Mouse (Mus musculus) neutrophil, adult 5-6 weeks (primary cell): ENCODE results near the gene Jaml. TPM values are rescaled to one million over a fixed set of nuclear protein-coding genes. Genes with fewer than 3 reads are reported as not detected.

Source experiments
- ATAC-seq: fragments of 151-379, 151-347 bp; 2 replicates; pipeline ENCODE4 v1.8.0; 2017; ENCODE audit warnings: mild to moderate bottlenecking, moderate TSS enrichment; ENCODE audit not compliant: insufficient number of reproducible peaks, poor library complexity, low FRiP score, severe bottlenecking; ENCODE audit errors: extremely low read depth
- total RNA-seq: library from RNA; stranded (forward); fragments of 200-1000 nt; gene quantifications from 2 replicates; pipeline ENCODE4 v1.2.3, GENCODE M21; 2017

The Jaml gene
- total RNA-seq, 1 experiment from 2014 or later: 323 TPM

DNA sequence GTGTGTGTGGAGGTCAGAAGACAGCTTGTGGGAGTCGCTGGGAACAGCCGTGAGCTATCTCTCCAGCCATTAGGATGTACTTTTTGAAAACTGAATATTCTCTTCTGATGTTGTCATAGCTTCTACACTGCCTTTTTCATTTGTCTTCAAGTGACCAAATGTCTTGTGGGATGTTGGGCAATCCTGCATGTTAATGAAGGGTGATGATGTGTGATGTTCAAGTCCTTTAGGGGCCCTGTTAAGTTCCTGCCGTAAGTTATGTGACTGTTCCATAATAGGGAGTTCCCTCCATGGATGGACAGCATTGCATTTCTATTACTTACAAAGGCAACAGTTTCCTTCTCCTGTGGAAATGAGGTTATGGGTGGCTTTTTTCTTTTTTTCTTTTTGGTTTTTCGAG is 12.2 kb upstream of the Jaml start:
- ATAC-seq: no peak

DNA sequence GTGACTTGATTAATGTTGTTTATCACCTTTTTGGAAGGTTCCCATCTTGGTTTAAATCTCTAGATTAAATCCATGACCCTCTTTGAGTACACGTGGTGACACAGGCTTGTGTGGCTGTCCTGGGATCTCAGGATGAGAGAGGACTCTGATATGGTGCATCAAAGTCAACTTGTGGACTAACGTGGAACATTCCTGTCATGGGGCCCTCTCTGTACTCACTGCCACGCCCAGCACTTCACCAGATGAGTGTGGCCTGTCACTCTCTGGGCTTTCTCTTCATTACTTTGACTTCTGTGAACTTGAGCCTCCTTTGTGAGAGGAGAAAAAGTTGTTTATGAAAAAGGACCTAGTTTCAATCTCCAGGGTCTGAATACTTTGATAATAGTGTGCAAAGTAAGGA is 7.2 kb upstream of the Jaml start:
- no peak for ATAC-seq

- ATAC-seq: no peak
Measured at GRCm38 (mm10) chr9:45077859-45078258, 1.1 kb upstream of the Jaml start.

- no peak for ATAC-seq
Measured at GRCm38 (mm10) chr9:45083132-45083531, 4.1 kb downstream of the Jaml start.

DNA sequence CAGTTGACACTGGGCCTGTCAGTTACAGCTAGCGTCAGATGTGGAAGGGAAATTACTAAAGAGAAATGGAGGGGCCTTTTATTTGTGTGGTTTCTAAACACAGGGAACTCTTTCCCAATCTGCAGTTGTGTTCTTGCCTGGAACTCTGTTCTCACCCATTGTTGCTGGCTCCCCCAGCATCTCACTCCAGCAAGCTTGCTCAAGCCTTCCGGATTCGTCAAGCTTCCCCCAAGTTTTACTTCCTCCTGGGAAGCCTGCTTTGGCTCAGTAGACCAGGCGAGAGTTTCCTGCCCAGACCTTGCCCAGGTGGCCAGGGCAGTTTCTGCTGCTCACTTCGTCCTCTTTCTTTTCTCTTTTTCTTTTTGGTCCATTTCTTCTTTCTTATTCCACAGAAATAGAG is 5.6 kb downstream of the Jaml start:
- no peak for ATAC-seq

DNA sequence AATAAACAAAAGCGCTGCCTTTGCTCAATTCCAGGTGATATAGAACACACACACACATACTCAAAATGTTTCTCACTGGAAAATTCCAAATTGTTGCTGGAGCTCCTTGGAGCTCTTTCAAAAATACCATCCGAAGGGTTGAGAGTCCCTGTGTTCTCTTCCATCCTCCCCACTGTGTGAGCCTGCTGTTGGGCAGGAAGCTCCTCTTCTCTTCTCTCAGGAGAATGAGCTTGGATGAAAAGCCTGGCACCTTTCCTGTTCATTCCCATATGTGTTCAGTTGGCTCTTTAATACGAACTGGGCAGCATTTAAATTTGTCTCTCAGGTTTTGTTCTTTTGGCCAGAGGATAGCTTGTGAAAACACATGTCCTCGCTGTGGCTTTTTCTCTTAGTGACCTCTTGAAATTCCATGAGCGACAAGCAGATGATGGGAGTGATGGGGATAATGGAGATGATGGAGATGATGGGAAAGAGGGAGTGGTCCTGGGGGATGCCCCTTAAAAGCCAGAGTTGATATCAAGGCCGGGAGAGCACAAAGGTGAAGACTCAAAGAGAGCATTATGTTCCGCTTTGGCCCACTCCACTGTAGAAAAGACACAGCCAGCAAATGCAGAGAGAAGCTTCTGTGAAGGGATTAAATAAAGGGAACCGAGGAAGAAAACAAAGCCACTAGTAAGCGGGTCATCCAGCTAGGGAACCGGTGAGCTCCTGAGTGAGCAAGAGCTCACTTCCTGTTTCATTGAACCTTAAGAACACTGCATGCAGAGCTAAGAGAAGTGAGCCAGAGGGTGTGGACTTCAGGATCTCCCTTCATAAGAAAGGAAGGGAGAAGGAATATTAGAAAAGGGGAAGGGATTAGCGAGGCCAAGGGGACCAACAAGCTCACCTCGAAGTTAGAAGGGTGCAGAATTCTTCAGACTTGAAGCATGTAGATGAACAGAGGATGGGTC is 7.0 kb downstream of the Jaml start:
- ATAC-seq: peak; percentile 53

- no peak for ATAC-seq
Measured at GRCm38 (mm10) chr9:45088040-45088439, 9.1 kb downstream of the Jaml start.

GRCm38 (mm10) chr9:45090811-45091210 is 11.8 kb downstream of the Jaml start:
- ATAC-seq: no peak

DNA sequence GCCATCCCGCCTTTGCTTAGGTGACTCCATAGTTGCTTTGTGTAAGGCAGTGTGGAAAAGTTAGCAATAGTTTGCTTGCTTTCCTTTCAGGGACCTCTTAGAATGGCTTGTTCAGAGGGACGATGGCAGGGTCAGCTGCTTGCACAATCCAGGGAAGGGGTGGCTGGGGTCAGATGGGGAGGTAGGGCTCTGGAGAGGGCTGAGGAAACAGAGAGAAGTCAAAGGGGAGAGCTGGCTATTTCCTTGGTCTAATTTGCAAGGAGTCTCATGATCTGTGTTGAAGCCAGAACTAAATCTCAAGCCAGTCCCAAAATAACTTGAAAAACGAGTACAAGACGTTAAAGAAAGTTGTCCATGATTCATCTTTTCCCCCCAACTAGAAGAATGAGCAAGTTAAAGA is 13.7 kb downstream of the Jaml start:
- ATAC-seq: no peak

DNA sequence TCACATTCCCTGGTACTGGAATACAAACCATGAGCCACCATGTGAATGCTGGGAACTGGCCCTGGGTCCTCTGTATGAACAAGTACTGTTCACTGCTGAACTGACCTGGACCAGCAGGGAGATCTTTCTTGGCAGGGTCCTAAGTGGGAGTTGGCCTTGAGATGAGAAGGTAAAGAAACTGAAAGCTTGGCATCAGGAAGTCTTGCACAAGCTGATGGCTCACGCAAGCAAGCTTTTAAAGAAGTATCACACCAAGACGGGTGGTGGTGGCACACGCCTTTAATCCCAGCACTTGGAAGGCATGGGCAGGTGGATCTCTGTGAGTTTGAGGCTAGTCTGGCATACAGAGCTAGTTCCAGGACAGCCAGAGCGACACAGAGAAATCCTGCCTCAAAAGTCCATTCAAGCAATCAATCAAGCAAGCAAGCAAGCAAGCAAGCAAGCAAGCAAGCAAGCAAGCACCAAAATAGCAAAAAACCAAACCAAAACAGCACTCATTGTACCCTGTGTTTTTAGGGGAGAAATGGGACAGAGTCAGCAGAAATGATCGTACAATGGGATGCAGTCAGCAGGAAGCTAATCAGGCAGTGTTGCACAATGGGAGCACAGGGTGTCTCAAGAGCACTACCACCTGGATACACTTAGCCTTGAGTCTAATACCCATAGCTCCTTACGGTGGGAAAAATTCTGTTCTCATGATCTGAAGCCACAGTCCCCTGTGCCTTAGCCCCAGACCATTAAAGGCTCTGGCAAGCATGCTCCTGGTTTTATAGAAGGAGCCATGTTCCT is 16.4 kb downstream of the Jaml start:
- ATAC-seq: peak; percentile 22; the same call in 1 of the 2 replicates

GRCm38 (mm10) chr9:45097877-45098276 is 18.9 kb downstream of the Jaml start:
- ATAC-seq: no peak

GRCm38 (mm10) chr9:45098426-45098825 is 19.4 kb downstream of the Jaml start:
- no peak for ATAC-seq

DNA sequence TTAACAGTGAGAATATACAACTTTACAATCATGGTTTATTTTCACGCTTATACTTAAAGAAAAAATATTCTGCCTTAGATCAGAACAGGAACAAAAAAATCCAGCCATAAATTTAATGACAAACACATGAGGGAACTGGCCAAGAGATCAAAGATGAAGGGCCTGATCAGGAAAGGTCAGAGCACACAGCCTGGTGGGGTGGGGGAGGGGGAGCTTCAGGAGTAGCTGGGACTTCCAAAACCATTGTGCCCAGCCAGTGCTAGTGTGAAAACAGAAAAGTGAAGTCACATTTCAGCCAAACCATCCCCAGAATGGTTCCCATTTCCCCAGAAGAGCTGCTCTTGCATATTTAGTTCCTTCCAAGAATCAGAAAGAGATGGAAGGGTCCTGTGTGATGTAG is 23.5 kb downstream of the Jaml start:
- no peak for ATAC-seq

DNA sequence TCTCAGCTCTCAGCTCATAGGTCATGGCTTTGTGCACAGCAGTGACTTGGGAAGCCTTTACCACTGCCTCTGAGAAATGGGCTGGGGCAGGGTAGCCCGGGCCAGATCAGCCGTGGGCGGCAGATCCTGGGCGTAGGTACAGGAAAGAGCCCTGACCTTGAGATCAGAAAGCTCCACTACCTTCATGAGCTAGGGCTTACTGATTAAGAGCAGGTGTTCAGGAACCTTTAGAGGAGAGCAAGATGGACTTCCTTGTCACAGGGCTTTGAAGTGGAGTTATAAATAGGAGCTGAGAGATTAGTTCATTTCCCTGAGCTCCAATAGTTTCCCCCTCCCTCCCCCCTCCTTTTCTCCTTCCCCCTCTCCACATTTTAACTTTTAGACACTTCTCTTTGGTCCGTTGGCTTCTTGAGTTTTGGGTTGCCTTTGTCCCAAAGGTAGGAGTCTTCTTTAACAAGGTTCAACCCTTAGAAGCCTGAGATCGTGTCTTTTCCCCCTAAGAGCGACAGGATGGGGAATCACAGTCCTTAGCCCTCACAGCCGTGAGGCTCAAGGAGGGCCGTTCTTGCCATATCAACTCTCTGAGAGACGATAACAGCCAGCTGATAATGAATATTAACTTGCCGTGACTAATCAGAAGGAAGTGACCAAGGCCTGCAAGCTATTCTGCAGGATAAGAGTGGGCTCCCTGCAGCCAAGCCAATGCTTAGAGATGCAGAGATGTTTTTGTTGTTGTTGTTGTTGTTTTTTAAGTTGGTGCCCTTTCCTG is 24.4 kb downstream of the Jaml start:
- no peak for ATAC-seq

DNA sequence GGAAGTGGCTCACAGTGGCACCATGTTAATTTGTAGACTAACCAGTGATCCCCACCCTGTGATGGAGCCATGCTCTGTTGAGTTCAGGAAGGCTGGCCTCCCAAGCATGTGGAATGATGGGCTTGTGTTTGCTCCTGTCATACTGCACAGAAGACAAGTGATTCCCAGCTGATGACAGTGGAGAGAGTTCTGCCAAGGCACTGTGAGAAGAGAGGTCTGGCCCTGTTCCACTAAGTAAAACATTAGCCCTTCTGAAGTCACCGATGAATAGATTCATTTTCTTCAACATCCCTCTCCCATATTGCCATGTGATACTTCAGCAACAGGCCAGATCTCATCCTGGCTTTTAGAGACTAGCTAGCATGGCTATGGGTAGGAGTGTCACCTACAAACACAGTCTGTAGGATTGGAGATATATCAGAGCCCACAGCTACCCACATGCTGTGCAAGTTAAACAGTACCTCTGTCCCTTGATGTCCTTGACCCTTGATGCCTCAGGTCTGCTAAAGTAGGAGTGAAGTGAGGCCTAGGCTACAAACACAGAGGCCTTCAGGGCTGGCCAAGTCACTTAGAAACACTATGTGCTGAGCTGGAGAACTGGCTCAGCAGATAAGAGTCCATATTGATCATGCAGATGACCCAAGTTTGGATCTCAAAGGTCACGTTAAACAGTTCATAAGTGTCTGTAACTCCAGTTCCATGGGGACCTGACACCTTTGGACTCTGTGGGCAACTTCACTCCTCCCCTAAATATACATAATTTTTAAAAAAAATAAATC is 26.8 kb downstream of the Jaml start:
- ATAC-seq: no peak

- no peak for ATAC-seq
Measured at GRCm38 (mm10) chr9:45115706-45116105, 36.7 kb downstream of the Jaml start.

DNA sequence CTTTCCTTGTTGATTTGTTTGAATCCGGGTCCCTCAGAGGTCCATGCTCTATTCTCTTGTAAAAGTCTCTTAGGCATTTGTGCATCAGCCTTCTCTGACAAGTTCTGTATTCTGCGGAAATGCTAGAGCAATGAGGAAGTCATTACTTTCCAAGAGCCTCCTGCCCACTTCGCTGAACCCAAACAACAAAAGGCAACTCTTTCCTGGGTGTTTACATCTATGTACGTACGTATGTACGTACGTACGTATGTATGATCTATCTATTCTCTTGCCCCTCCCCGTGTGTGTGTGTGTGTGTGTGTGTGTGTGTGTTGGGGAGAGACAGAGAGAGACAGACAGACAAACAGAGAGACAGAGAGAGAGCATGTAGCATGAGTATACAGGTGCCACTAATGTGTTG is 37.8 kb downstream of the Jaml start:
- peak; percentile 55 for ATAC-seq

- no peak for ATAC-seq
Measured at GRCm38 (mm10) chr9:45117741-45118431, 38.9 kb downstream of the Jaml start, which contains the start of gene Scn2b. Gene Scn2b, plus strand, starts transcription at chr9:45117782.
